Mouse (Mus musculus): ENCODE results near the gene Cd28. TPM values are rescaled to one million over a fixed set of nuclear protein-coding genes. Genes with fewer than 3 reads are reported as not detected.
"Not testable (repeated sequence)": the region's sequence is repeated elsewhere in the genome, so short reads cannot be mapped to it uniquely, and the experiment has no call there.

The Cd28 gene
- polyA plus RNA-seq, 1 experiment from 2014 or later, result 0.09 TPM

GRCm38 (mm10) chr1:60815912-60816311 is 99.3 kb downstream of the Cd28 start:
- Histone ChIP-seq H3K27ac (ENCODE audit: low read depth, low read length) (no peak overlapping the region), H3K4me2 (replicated peaks; ENCODE audit: low read depth, low read length) (no peak overlapping the region), H3K9me3 (ENCODE audit: control insufficient read depth, low read length) (no peaks in the 10 kb centered on the region), H3K9ac (ENCODE audit: low read depth, low read length) (no peak overlapping the region), H3K4me3 (ENCODE audit: low read depth, low read length) (no peak overlapping the region), H3K36me3 (ENCODE audit: control insufficient read depth, insufficient read depth, low read length) (no peaks in the 10 kb centered on the region), H3K27me3 (ENCODE audit: control insufficient read depth, insufficient read depth, low read length) (no peaks in the 10 kb centered on the region), H3K4me1 (replicated peaks; ENCODE audit: control insufficient read depth, insufficient read depth, low read length) (no peaks in the 10 kb centered on the region)
- no peak for DNase-seq (ENCODE audit: low spot score)
- ATAC-seq (ENCODE audit: low FRiP score), result no peak
- 89% methylated on average over 6 of the region's 6 CpGs for WGBS

GRCm38 (mm10) chr1:60818491-60818890 is 101.9 kb downstream of the Cd28 start:
- not testable (repeated sequence) for H3K27ac ChIP-seq (ENCODE audit: low read depth, low read length); H3K4me2 ChIP-seq (replicated peaks; ENCODE audit: low read depth, low read length); DNase-seq (ENCODE audit: low spot score); ATAC-seq (ENCODE audit: low FRiP score); H3K9ac ChIP-seq (ENCODE audit: low read depth, low read length); H3K4me3 ChIP-seq (ENCODE audit: low read depth, low read length); H3K36me3 ChIP-seq (ENCODE audit: control insufficient read depth, insufficient read depth, low read length); H3K9me3 ChIP-seq (ENCODE audit: control insufficient read depth, low read length); H3K4me1 ChIP-seq (replicated peaks; ENCODE audit: control insufficient read depth, insufficient read depth, low read length); H3K27me3 ChIP-seq (ENCODE audit: control insufficient read depth, insufficient read depth, low read length)
- 74% methylated on average over 4 of the region's 4 CpGs for WGBS

- H3K4me2 ChIP-seq (replicated peaks; ENCODE audit: low read depth, low read length), result no peak overlapping the region
- H3K27ac ChIP-seq (ENCODE audit: low read depth, low read length), result no peak overlapping the region
- no peak for DNase-seq (ENCODE audit: low spot score)
- H3K27me3 ChIP-seq (ENCODE audit: control insufficient read depth, insufficient read depth, low read length), result no peaks in the 10 kb centered on the region
- H3K36me3 ChIP-seq (ENCODE audit: control insufficient read depth, insufficient read depth, low read length), result no peaks in the 10 kb centered on the region
- no peak overlapping the region for H3K4me3 ChIP-seq (ENCODE audit: low read depth, low read length)
- 83% methylated on average over 2 of the region's 2 CpGs for WGBS
- no peaks in the 10 kb centered on the region for H3K4me1 ChIP-seq (replicated peaks; ENCODE audit: control insufficient read depth, insufficient read depth, low read length)
- no peaks in the 10 kb centered on the region for H3K9me3 ChIP-seq (ENCODE audit: control insufficient read depth, low read length)
- ATAC-seq (ENCODE audit: low FRiP score), result no peak
- no peak overlapping the region for H3K9ac ChIP-seq (ENCODE audit: low read depth, low read length)
Measured at GRCm38 (mm10) chr1:60819993-60820392, 103.4 kb downstream of the Cd28 start.

GRCm38 (mm10) chr1:60820981-60821380 is 104.4 kb downstream of the Cd28 start:
- ATAC-seq (ENCODE audit: low FRiP score), result no peak
- no peak overlapping the region for H3K9ac ChIP-seq (ENCODE audit: low read depth, low read length)
- WGBS, result 90% methylated on average over 2 of the region's 2 CpGs

GRCm38 (mm10) chr1:60821590-60821989 is 105.0 kb downstream of the Cd28 start:
- WGBS, result 78% methylated on average over 3 of the region's 3 CpGs
- no peaks in the 10 kb centered on the region for H3K27me3 ChIP-seq (ENCODE audit: control insufficient read depth, insufficient read depth, low read length)
- H3K4me3 ChIP-seq (ENCODE audit: low read depth, low read length), result no peak overlapping the region

More at GRCm38 (mm10) chr1:60820981-60821380, 104.4 kb downstream of the Cd28 start:
- Histone ChIP-seq H3K27me3 (ENCODE audit: control insufficient read depth, insufficient read depth, low read length) (no peaks in the 10 kb centered on the region), H3K9me3 (ENCODE audit: control insufficient read depth, low read length) (no peaks in the 10 kb centered on the region), H3K27ac (ENCODE audit: low read depth, low read length) (no peak overlapping the region), H3K36me3 (ENCODE audit: control insufficient read depth, insufficient read depth, low read length) (no peaks in the 10 kb centered on the region), H3K4me2 (replicated peaks; ENCODE audit: low read depth, low read length) (no peak overlapping the region), H3K4me1 (replicated peaks; ENCODE audit: control insufficient read depth, insufficient read depth, low read length) (no peaks in the 10 kb centered on the region), H3K4me3 (ENCODE audit: low read depth, low read length) (no peak overlapping the region)
- no peak for DNase-seq (ENCODE audit: low spot score)

More at GRCm38 (mm10) chr1:60821590-60821989, 105.0 kb downstream of the Cd28 start:
- Histone ChIP-seq H3K4me1 (replicated peaks; ENCODE audit: control insufficient read depth, insufficient read depth, low read length) (no peaks in the 10 kb centered on the region), H3K4me2 (replicated peaks; ENCODE audit: low read depth, low read length) (no peak overlapping the region), H3K27ac (ENCODE audit: low read depth, low read length) (no peak overlapping the region), H3K36me3 (ENCODE audit: control insufficient read depth, insufficient read depth, low read length) (no peaks in the 10 kb centered on the region), H3K9me3 (ENCODE audit: control insufficient read depth, low read length) (no peaks in the 10 kb centered on the region), H3K9ac (ENCODE audit: low read depth, low read length) (no peak overlapping the region)
- ATAC-seq (ENCODE audit: low FRiP score), result no peak
- DNase-seq (ENCODE audit: low spot score), result no peak

Other genes starting within 250 kb of the Cd28 start
- 26.8 and 38.4 TPM in 2 replicates for gene Raph1, start 149.7 kb upstream of the Cd28 start, polyA plus RNA-seq (2014; fragmentation: Nextera tagmentation; extraction: Ambion mirVana)
- not detected in 2 replicates for gene Ctla4, start 170.2 kb downstream of the Cd28 start, polyA plus RNA-seq (2014; fragmentation: Nextera tagmentation; extraction: Ambion mirVana)